Mouse (Mus musculus) thymus, adult 2 months (tissue): ENCODE data around the gene Rpusd4.

Experiments used
- CTCF ChIP-seq: fragments of 200-500 bp; IDR thresholded peaks from 2 replicates; pipeline ENCODE4 v1.5.1; 2012; ENCODE audit warnings: mild to moderate bottlenecking, control low read depth, low read length, moderate library complexity, borderline replicate concordance; ENCODE audit not compliant: control insufficient read depth, poor library complexity, insufficient read depth; ENCODE audit errors: extremely low read depth
- POLR2A ChIP-seq: fragments of 200-500 bp; IDR thresholded peaks from 2 replicates; pipeline ENCODE4 v1.6.1; 2012; ENCODE audit warnings: mild to moderate bottlenecking, low read length, control low read depth, moderate library complexity; ENCODE audit not compliant: control insufficient read depth, poor library complexity, insufficient read depth; ENCODE audit errors: extremely low read depth

GRCm38 (mm10) chr9:35239734-35240133 is 27.9 kb upstream of the Rpusd4 start:
- TF ChIP-seq CTCF: no peak
- no peak for TF ChIP-seq POLR2A
